Mouse (Mus musculus) embryonic facial prominence, embryonic 10.5 days (tissue): ENCODE data around the gene Slc2a8. TPM values are rescaled to one million over a fixed set of nuclear protein-coding genes. Genes with fewer than 3 reads are reported as not detected.

Experiments
- DNase-seq: peaks from one replicate; pipeline ENCODE4 v3.0.0-alpha.2; 2017; ENCODE audit warnings: low spot score
- H3K27ac ChIP-seq: fragments of 300-500 bp; sonication (generic); replicated peaks from 2 replicates; pipeline ENCODE4 v1.5.1; 2016; ENCODE audit warnings: mild to moderate bottlenecking
- H3K27me3 ChIP-seq: fragments of 300-500 bp; sonication (generic); replicated peaks from 2 replicates; pipeline ENCODE4 v1.6.1; 2016; ENCODE audit warnings: low read depth, mild to moderate bottlenecking; ENCODE audit not compliant: poor library complexity, severe bottlenecking
- H3K36me3 ChIP-seq: fragments of 300-500 bp; sonication (generic); replicated peaks from 2 replicates; pipeline ENCODE4 v1.6.1; 2016; ENCODE audit warnings: mild to moderate bottlenecking, moderate library complexity
- H3K4me1 ChIP-seq: fragments of 300-500 bp; sonication (generic); 2 replicates; pipeline ENCODE4 v1.6.1; 2016
- H3K4me3 ChIP-seq: fragments of 300-500 bp; sonication (generic); 2 replicates; pipeline ENCODE4 v1.5.1; 2016; ENCODE audit warnings: mild to moderate bottlenecking, moderate library complexity
- H3K9me3 ChIP-seq: fragments of 300-500 bp; sonication (generic); 2 replicates; pipeline ENCODE4 v1.6.1; 2016; ENCODE audit warnings: mild to moderate bottlenecking
- WGBS: fragments of 180-500 bp; shearing (Covaris S2); methylation state at CpG from one replicate; pipeline ENCODE4 v1.1.7; 2016; 5-methylcytosine and 5-hydroxymethylcytosine counted together
- polyA plus RNA-seq: library from polyadenylated mRNA; unstranded; fragments of >200 nt; fragmentation: Nextera tagmentation; extraction: Ambion mirVana; gene quantifications from 2 replicates; pipeline ENCODE4 v1.2.1, GENCODE M21; 2016

Slc2a8 gene
- polyA plus RNA-seq, 1 experiment from 2014 or later = 21.5 TPM

DNA sequence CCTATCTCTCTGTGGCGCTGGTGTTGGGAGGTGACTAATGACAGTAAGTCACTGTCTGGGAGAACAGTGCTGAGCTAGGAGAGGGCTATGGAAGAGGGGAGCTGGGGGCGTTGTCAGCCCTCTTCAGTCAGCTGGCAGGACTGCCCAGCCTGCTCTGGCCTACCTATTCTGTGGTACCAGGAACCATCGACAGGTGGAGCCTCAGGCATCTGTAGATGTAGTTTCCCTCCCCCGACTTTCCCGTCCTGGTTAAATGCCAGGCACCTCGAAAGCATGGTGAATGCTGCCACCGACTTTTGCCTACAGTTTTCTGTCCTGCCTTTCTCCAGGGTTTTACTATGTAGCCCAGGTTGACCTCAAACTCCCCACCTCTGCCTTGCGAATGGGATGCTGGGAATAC, 24.5 kb downstream of the Slc2a8 start:
- Histone ChIP-seq H3K4me1 (peaks cover 8% of the 10 kb centered on the region), H3K4me3 (no peak overlapping the region), H3K27ac (no peak overlapping the region), H3K36me3 (peaks cover 51% of the 10 kb centered on the region), H3K9me3 (peaks cover 6% of the 10 kb centered on the region; the same call in 1 of the 2 replicates), H3K27me3 (no peaks in the 10 kb centered on the region)
- 60% methylated on average over 8 of the region's 8 CpGs for WGBS
- no peak for DNase-seq

DNA sequence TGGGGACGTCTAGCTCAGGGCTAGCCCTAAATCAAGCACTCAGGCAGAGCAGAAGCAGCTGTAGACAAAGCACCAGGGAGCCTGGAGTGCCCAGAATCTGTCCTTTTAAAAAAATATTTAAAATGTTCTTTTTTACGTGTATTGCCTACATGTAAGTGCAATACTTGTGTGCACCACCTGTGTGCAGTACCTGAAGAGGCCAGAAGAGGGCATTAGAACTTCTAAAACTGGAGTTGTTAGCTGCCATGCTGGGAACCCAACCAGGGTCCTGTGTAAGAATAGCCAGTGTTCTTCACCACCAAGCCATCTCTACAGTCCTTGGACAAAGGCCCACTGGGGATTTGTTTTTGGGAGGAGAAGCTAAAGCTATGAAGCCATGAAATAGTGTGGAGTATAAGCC, 27.3 kb downstream of the Slc2a8 start:
- 91% methylated on average over 2 of the region's 2 CpGs for WGBS
- Histone ChIP-seq H3K9me3 (peaks cover 6% of the 10 kb centered on the region; the same call in 1 of the 2 replicates), H3K36me3 (peaks cover 64% of the 10 kb centered on the region), H3K27me3 (no peaks in the 10 kb centered on the region), H3K4me1 (no peaks in the 10 kb centered on the region), H3K4me3 (no peak overlapping the region), H3K27ac (no peak overlapping the region)
- DNase-seq = no peak

DNA sequence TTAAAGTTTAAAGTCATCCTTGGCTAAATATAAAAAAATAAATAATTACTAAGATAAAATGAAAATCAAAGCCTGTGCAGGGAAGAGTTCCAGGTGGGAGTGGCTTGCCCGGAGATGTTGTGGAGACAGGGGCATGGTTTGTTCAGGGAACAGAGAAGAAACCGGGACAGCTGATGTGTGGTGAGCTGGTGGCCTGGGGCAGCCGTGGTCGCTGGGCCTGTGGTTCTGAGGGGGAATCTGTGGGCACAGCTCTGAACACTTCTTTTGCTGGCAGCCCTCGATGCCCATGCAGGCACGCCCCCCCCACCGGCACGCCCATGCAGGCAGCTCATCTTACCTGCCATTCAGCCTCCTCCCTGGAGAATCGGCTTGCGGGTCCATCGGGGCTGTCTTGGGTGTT, 34.4 kb downstream of the Slc2a8 start:
- Histone ChIP-seq H3K36me3 (peaks cover 56% of the 10 kb centered on the region), H3K9me3 (no peaks in the 10 kb centered on the region)
- WGBS = 88% methylated on average over 11 of the region's 11 CpGs

DNA sequence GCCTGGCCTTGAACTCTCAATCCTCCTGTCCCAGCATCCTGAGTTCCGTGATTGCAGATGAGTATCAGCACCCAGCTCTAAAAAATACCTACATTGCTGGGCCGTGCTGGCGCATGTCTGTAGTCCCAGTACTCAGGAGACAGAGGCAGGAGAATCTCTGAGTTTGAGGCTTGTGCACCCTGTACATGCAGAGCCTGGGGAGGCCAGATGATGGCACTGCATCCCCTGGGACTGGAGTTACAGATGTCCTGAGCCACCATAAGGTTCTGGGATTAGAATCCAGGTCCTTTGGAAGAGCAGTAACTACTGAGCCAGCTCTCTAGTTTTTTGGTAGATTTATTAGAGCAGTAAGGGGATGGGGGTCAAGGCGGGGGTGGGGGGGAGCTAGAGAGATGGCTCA, 41.4 kb downstream of the Slc2a8 start:
- DNase-seq = no peak
- Histone ChIP-seq H3K36me3 (peaks cover 60% of the 10 kb centered on the region), H3K27me3 (no peaks in the 10 kb centered on the region), H3K9me3 (no peaks in the 10 kb centered on the region), H3K4me1 (no peaks in the 10 kb centered on the region), H3K4me3 (no peak overlapping the region), H3K27ac (no peak overlapping the region)
- 95% methylated on average over 4 of the region's 4 CpGs for WGBS

More for the DNA sequence above, 34.4 kb downstream of the Slc2a8 start:
- Histone ChIP-seq H3K4me3 (no peak overlapping the region), H3K27me3 (no peaks in the 10 kb centered on the region), H3K4me1 (no peaks in the 10 kb centered on the region), H3K27ac (no peak overlapping the region)
- DNase-seq = no peak

DNA sequence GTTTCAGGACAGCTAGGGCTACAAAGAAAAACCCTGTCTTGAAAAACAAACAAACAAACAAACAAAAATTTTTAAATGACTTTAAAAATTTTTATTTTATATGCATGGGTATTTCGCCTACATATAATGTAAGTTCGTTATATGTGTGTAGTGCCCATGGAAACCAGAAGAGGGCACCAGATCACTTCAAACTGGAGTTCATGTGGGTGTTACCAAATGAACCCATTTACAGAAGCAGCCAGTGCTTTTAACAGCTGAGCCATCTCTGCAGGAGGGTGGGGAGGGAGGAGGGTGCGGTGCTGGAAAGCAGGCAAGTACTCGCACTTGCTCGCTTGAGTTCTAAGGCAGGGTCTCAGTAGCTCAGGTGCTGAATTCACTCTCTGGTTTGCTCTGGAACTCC, 42.5 kb downstream of the Slc2a8 start:
- H3K9me3 ChIP-seq = no peaks in the 10 kb centered on the region
- no peak overlapping the region for H3K4me3 ChIP-seq
- H3K27me3 ChIP-seq = no peaks in the 10 kb centered on the region
- H3K27ac ChIP-seq = no peak overlapping the region
- 65% methylated on average over 5 of the region's 5 CpGs for WGBS
- no peaks in the 10 kb centered on the region for H3K4me1 ChIP-seq
- peaks cover 59% of the 10 kb centered on the region for H3K36me3 ChIP-seq
- DNase-seq = peak; percentile 33

DNA sequence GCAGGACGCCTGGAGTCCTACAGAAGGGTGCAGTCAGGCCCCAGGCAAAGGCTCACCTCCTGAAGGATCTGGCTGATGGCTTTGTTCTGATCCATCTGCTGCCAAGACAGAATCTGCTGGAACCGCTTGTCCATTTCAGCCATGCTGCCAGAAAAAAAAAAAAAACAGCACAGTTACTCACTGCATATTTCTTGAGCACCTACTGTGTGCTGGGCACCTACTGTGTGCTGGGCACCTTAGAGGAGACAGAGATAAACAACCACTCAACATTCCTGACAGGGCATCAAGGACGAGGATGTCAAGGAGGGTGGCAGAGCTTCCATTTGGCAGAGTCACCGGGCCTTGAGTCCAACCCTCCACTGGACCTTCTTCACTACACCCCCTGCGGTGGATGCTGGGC, 43.1 kb downstream of the Slc2a8 start:
- Histone ChIP-seq H3K9me3 (no peaks in the 10 kb centered on the region), H3K27me3 (no peaks in the 10 kb centered on the region), H3K4me3 (no peak overlapping the region), H3K36me3 (peaks cover 59% of the 10 kb centered on the region), H3K4me1 (no peaks in the 10 kb centered on the region), H3K27ac (no peak overlapping the region)
- no peak for DNase-seq
- 92% methylated on average over 5 of the region's 5 CpGs for WGBS

DNA sequence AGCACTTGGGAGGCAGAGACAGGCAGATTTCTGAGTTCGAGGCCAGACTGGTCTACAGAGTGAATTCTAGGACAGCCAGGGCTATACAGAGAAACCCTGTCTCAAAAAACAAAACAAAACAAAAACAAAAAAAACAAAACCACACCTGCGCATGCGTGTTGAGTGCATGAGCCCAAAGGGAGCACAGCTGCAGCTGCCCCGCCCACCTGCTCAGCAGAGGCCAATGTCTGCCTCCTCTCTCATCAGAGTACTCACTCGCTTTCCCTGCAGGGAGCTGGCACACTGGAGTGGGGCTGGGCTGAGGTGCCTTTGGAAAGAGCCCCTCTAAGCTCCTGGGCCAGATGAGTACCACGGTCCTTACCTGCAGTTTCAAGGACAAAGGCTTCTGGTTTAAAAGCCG, 50.2 kb downstream of the Slc2a8 start:
- peaks cover 33% of the 10 kb centered on the region for H3K36me3 ChIP-seq
- 80% methylated on average over 7 of the region's 7 CpGs for WGBS
- H3K27ac ChIP-seq = peak overlapping the region; percentile 14; the same call in 1 of the 2 replicates

DNA sequence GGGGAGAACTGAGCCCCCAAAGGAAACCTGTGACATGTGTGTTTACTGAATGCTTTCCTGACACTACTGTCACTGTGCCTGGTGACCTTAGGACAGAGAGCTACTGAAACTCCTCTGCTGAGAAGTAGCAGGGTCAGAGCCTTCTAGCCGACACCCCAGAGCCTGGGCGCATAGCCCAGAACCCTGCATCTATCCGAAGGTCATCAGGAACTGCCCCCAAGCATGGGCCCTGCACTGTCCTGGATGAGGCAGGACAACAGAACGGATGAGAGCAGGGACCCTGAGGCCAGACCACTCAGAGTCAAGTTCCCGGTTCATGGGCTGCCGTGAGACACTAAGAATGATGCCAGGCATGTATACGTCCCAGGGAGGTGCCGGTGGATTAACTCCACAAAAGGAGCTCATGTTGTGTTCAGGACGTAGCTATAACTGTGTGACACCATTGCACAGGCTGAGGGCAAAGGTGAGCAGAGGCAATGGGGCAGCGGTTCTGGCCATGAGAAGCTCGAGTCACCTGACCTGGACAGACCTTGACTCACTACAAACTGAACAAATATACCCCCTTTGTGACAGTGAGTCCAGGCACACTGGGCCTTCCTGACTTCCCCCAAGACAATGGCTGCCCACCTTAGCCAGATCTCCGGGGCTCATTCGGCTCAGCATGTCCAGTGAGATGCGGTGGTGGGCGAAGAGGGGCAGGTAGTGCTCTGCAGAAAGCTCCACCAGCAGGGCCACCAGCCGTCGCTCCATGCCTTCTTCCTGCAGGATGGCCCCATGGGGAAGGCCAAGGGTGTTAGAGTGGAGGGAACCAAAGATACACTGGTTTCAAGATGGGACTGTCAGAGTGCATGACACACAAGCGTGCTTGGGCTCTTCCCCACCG, 52.7 kb downstream of the Slc2a8 start:
- Histone ChIP-seq H3K4me1 (peaks cover 13% of the 10 kb centered on the region), H3K27me3 (no peaks in the 10 kb centered on the region), H3K36me3 (peaks cover 35% of the 10 kb centered on the region), H3K9me3 (no peaks in the 10 kb centered on the region), H3K27ac (no peak overlapping the region; the same call in 1 of the 2 replicates), H3K4me3 (no peak overlapping the region)
- WGBS = 87% methylated on average over 19 of the region's 19 CpGs
- DNase-seq = no peak

More for the DNA sequence above, 50.2 kb downstream of the Slc2a8 start:
- no peak for DNase-seq
- Histone ChIP-seq H3K4me1 (peaks cover 9% of the 10 kb centered on the region), H3K27me3 (no peaks in the 10 kb centered on the region), H3K9me3 (no peaks in the 10 kb centered on the region), H3K4me3 (no peak overlapping the region)

DNA sequence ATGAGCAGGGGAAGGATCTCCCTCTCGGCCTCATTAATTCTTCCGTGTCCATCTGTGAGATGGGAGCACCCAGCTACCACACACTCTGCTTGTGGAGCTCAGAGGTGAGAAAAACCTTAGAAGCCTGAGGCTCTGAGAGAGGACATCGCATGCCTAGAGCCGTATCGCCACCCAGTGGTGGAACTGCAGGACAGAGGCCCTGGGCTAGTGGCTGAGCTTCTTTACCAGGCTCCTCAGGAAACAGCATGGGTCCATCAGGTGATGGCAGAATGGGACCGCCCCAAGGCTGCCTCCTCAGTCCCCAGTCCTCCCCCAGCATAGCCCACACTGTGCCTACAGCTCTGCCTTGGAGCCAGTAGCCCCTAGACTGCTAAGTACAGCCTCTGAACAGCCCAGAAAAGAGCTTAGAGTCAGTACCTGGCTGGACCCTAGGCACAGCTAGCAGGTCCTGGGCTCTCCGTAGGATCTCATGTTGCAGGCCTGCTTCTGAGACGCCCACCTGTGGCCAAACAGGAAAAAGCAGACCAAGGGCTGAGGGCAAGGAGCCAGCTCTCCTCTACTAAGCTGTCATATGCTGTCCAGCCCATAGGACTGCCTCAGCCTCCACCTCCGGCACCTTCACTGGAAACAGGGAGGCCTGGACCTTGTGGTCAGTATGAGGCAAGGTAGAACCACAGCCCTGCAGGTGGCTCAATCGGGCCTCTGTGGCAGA, 53.5 kb downstream of the Slc2a8 start:
- Histone ChIP-seq H3K27ac (no peak overlapping the region; the same call in none of the 2 replicates), H3K27me3 (no peaks in the 10 kb centered on the region), H3K4me3 (no peak overlapping the region), H3K4me1 (peaks cover 13% of the 10 kb centered on the region), H3K9me3 (no peaks in the 10 kb centered on the region), H3K36me3 (peaks cover 38% of the 10 kb centered on the region)
- DNase-seq = peak; percentile 72
- WGBS = 28% methylated on average over 10 of the region's 10 CpGs

DNA sequence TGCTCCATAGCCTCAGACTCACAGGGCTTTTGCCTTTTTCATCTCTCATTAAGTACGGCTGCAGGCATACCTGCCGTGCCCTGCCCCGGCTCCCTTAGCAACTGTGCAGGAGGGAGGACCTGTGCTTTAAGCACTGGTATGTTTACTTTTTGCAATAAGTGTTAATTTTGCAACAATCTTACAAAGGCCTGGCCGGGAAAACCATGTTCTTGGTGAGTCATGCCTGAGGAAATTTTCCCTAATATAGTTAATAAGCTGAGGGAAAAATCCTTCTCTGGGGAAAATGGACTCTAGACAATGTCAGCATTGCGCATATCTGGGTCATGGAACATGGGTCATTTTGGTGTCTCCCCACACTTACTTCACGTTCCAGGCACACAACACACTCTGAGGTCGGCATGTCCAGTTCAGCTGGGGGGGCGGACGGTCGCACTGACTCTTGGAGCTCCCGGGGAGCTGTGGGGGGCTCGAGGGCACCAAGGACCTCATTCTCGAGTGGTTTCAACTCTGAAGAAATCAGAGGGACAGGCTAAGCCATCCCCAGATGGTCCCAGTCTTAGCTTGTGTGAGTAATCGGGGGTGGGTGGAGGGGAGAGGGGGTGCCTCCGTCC, 54.2 kb downstream of the Slc2a8 start:
- Histone ChIP-seq H3K4me3 (no peak overlapping the region), H3K27me3 (no peaks in the 10 kb centered on the region), H3K4me1 (peaks cover 13% of the 10 kb centered on the region), H3K27ac (peak overlapping the region; percentile 44; the same call in 1 of the 2 replicates), H3K9me3 (no peaks in the 10 kb centered on the region), H3K36me3 (peaks cover 43% of the 10 kb centered on the region)
- DNase-seq = no peak
- WGBS = 82% methylated on average over 15 of the region's 15 CpGs

DNA sequence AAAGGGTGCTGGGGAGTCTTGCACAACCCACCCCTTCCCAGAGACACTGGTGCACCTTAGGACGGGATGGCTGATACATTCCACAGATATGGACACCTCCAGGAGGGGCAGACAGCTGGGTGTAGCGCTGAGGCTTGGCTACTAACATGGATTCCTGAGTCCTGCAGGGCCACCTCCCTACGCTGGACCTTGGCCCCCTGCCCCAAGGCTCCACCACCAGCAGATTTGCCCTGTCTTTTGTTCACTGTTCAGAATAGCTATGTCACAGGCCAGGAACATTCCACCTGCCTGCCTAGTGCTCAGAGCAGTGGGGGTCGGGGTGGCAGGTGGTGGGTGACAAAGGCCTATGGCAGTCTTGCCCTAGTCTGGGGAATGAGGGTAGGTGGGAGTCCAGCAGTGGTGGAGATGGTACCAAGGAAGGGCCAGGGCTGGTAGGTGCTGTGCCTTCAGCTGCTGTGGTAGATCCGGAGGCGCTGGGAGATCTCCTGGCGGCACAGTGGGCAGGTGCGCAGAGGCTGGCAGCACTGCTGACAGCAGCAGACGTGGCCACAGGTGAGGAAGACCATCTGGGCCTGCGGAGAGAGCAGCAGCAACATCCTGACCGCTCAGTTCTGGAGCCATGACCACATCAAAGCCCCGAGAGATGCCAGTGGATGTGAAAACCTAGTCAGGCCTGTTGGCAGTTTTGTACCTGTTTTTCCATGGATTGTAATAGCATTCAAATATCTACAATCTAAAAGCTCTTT, 55.4 kb downstream of the Slc2a8 start:
- Histone ChIP-seq H3K27ac (no peak overlapping the region), H3K4me3 (no peak overlapping the region), H3K36me3 (peaks cover 55% of the 10 kb centered on the region), H3K4me1 (peaks cover 13% of the 10 kb centered on the region), H3K9me3 (no peaks in the 10 kb centered on the region), H3K27me3 (no peaks in the 10 kb centered on the region)
- 92% methylated on average over 12 of the region's 12 CpGs for WGBS
- DNase-seq = no peak

DNA sequence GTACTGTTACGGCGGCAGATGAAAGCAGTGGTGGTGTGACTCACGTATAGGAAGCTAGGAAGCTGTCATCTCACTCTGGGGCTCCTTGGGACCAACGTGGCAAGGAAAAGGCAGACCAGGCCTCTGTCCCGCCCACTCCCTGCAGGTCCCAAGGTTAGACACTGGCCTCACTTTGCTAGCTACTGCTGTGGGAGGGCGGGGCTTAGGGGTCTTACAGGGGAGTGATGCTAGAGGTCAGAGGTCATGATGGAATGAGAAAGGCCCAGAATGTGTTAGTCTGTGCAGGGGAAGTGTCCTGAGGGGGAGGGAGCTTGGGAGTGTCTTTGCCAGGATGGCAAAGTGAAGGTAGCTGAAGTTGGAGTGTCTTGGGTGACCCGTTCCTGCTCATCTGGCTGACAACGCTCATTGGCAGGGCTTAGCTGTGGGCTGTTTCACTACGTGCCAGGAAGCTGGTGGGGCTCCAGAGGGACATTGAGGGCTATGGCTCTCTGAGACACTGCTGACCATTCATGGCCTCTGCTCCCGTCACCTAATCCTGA, 57.5 kb downstream of the Slc2a8 start:
- peaks cover 13% of the 10 kb centered on the region for H3K4me1 ChIP-seq
- H3K36me3 ChIP-seq = peaks cover 72% of the 10 kb centered on the region
- WGBS = 73% methylated on average over 10 of the region's 10 CpGs
- H3K27ac ChIP-seq = no peak overlapping the region
- H3K27me3 ChIP-seq = no peaks in the 10 kb centered on the region
- no peak overlapping the region for H3K4me3 ChIP-seq
- DNase-seq = no peak
- no peaks in the 10 kb centered on the region for H3K9me3 ChIP-seq
